Mouse (Mus musculus) brain, embryonic 14.5 days (tissue): Measurements from ENCODE around the gene Cxcr5. TPM values are rescaled to one million over a fixed set of nuclear protein-coding genes. Genes with fewer than 3 reads are reported as not detected.

Experiments used
- DNase-seq: peaks from one replicate; pipeline ENCODE4 v3.0.0-alpha.2; 2011; ENCODE audit warnings: low read depth
- CTCF ChIP-seq: fragments of 200-500 bp; IDR thresholded peaks from 2 replicates; pipeline ENCODE4 v1.5.1; 2012; ENCODE audit warnings: inconsistent platforms, mild to moderate bottlenecking, moderate library complexity, borderline replicate concordance; ENCODE audit not compliant: insufficient read depth, insufficient read length; ENCODE audit errors: extremely low read depth
- POLR2A ChIP-seq: fragments of 200-500 bp; IDR thresholded peaks from 2 replicates; pipeline ENCODE4 v1.6.1; 2012; ENCODE audit warnings: mild to moderate bottlenecking, inconsistent platforms, borderline replicate concordance; ENCODE audit not compliant: poor library complexity, insufficient read depth, insufficient read length, severe bottlenecking; ENCODE audit errors: extremely low read depth
- polyA plus RNA-seq: library from polyadenylated mRNA; depleted of rRNA; stranded (reverse); fragments of >200 nt; gene quantifications from 2 replicates; pipeline ENCODE4 v1.2.3, GENCODE M21; 2012

Cxcr5 gene
- polyA plus RNA-seq, 1 experiment = 0.04 TPM

GRCm38 (mm10) chr9:44484311-44485104 is 77.2 kb downstream of the Cxcr5 start:
- no peak for TF ChIP-seq POLR2A
- TF ChIP-seq CTCF = no peak
- DNase-seq = no peak

GRCm38 (mm10) chr9:44483510-44484044 is 78.1 kb downstream of the Cxcr5 start:
- TF ChIP-seq CTCF (no peak), POLR2A (no peak)

DNA sequence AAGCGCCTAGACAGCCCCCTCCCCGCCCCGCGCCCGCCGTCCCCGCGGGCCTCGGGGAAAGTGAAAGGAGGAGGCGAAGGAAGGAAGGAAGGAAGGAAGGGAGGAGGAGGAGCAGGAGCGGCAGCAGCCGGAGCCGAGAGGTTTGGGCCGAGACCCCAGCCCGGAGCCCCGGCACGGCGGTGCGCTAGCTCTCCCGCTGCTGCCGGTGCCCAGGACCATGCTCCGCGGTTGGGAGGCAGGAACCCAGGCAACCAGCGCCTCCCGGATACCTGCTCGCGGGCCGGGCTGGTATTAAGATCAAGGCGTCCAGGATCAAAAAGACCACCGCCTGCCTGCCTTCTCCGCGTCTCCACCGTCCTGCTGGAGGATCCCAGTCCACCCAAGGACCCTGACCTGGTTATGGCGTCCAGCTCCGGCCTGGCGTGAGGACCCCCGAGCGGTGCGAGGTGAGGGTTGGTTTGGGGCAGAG is 78.6 kb downstream of the Cxcr5 start:
- peak; percentile 40 for DNase-seq
- no peak for TF ChIP-seq CTCF

More at GRCm38 (mm10) chr9:44483510-44484044, 78.1 kb downstream of the Cxcr5 start:
- peak; percentile 88 for DNase-seq

- TF ChIP-seq POLR2A = peak; percentile 78
- TF ChIP-seq CTCF = peak; percentile 80
- DNase-seq = peak; percentile 98
These were observed 79.1 kb downstream of the Cxcr5 start, which contains the start of gene Bcl9l for GRCm38 (mm10) chr9:44482552-44482951. Bcl9l (plus strand) TSS chr9:44482825.

GRCm38 (mm10) chr9:44482112-44482511 is 79.6 kb downstream of the Cxcr5 start:
- TF ChIP-seq CTCF = no peak
- no peak for TF ChIP-seq POLR2A
- DNase-seq = no peak

DNA sequence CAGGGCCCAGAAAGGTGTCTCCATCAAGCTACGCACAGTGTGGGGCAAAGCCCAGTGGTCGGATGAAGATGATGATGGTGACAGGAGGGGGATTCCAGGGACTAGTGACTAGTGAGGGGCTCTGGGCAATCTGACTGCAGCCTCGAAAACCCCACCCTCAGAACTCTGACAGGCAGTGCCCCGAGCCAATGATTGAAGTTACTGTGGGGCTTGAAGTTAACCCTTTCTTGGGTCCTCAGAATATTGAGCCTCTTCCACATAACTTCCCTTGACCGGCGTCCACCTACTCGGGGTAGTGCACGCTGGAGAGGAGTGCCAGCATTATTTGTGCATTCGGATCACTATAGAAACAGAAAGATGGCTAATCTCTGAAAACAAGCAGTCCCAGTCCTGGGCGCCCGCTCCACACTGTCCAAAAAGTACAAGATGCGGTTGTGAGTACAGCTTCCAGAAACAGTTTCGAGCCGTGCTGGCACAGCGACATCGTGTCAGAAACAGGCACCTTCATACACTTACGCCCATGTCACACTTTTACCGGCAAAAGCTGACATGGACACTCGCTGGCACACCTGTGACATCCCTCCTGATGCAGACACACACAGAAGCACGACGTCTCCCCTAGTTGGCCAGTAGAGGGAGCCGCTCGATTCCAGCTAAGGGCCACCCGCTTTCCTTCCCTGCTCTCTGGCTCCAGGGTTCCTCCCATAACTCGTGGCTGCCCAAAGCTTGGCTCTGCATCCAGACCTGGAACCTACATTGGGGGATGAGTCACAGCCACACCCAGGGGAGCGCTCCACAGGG is 81.8 kb downstream of the Cxcr5 start:
- peak; percentile 95 for TF ChIP-seq CTCF
- peak; percentile 15; the same call in 1 of the 2 replicates for TF ChIP-seq POLR2A
- peak; percentile 97 for DNase-seq

- DNase-seq = peak; percentile 96
- TF ChIP-seq POLR2A = no peak
- TF ChIP-seq CTCF = peak; percentile 6; the same call in 1 of the 2 replicates
These were observed 82.6 kb downstream of the Cxcr5 start for GRCm38 (mm10) chr9:44478959-44479605.

DNA sequence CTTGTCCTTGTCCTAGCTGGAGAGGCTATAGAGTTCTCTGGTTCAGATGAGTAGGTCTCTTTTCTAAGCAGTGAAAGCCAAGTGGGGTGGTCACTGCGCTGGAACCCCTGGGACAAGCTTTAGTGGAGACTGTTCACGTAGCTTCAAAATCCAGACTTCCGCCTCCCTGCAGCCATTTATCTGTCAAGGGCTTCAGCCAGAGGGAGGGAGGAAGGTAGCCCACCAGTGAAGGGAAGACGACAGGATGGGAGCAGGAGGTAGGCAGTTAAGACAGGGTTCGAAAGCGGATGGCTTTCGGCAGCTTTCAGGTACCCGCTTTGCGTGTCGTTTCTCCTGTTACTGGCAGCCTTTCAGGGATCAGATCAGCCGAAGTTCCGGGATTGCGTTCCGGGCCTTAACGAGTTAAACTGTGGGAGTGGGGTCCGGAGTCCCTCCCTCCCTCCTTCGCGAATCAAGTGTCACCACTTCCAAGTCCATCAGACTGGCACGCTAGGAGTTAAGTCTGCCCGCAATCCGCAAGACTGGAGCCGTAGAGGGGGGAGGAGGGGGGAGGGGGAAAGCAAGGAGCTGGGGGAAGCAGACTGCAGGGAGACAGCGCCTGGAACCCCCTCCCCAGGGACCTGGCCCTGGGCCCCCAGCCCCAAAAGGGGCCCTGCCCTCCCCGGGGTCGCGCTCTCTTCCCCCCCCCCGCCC is 83.3 kb downstream of the Cxcr5 start:
- TF ChIP-seq CTCF (no peak; the same call in 1 of the 2 replicates), POLR2A (no peak)
- DNase-seq = peak; percentile 99

- peak; percentile 79 for DNase-seq
These were observed 84.1 kb downstream of the Cxcr5 start for GRCm38 (mm10) chr9:44477339-44478228.

GRCm38 (mm10) chr9:44475936-44476335 is 85.7 kb downstream of the Cxcr5 start:
- TF ChIP-seq POLR2A = no peak
- peak; percentile 7; the same call in 1 of the 2 replicates for TF ChIP-seq CTCF
- no peak for DNase-seq

More at GRCm38 (mm10) chr9:44477339-44478228, 84.1 kb downstream of the Cxcr5 start:
- TF ChIP-seq POLR2A = no peak
- TF ChIP-seq CTCF = peak; percentile 68

- no peak for TF ChIP-seq CTCF
- no peak for TF ChIP-seq POLR2A
These were observed 87.3 kb downstream of the Cxcr5 start for GRCm38 (mm10) chr9:44474327-44474726.

More at GRCm38 (mm10) chr9:44474327-44474726, 87.3 kb downstream of the Cxcr5 start:
- DNase-seq = no peak
